Mouse (Mus musculus): ENCODE data around the gene Dmxl2. TPM values are rescaled to one million over a fixed set of nuclear protein-coding genes. Genes with fewer than 3 reads are reported as not detected.

Gene Dmxl2
- polyA plus RNA-seq, 1 experiment, result 0.63 TPM

DNA sequence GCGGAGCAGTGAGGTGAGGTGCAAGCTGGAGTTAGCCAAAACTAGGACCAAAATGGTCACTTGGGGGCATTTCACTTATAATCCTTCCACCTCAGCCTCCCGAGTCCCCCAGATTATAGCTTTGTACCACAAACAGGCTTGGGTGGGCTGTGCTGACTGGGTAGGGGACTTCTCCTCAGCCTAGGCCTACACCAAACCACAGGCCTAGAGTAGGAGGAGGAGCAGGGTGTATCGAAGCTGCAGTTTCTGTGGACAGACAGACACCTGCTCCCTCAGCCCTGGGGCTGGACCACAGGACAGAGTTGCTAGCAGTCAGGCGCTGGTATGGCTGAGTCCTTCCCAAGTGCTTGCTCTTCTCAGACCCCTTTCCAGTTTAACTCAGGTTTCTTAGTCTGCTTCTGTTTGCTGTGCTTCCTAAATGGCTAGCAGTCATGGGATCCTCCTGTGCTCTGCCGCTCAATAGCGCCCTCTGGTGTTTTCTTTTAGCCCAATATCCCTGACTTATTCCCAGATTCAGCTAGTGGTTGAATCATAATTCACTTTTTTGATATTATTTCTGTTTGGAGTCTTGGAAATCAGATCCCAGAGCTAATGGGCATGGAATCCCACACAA lies 164.8 kb downstream of the Dmxl2 start:
- Histone ChIP-seq H3K4me1 (ENCODE audit: control insufficient read depth, insufficient read depth, insufficient read length, low read length) (no peaks in the 10 kb centered on the region), H3K36me3 (ENCODE audit: control insufficient read depth, insufficient read depth, low read length) (no peaks in the 10 kb centered on the region), H3K27ac (ENCODE audit: insufficient read depth, low read depth, low read length) (no peak overlapping the region), H3K27me3 (ENCODE audit: control insufficient read depth, insufficient read depth, low read length) (no peaks in the 10 kb centered on the region), H3K4me3 (ENCODE audit: low read depth, low read length) (no peak overlapping the region)
- TF ChIP-seq CTCF (IDR thresholded peaks at IDR 0.05; ENCODE audit: extremely low read depth, insufficient read length, insufficient replicate concordance, low read depth, low read length) (peak; percentile 53; the same call in 1 of the 2 replicates), POLR2A (IDR thresholded peaks at IDR 0.05; ENCODE audit: low read depth, low read length) (no peak)
- 46% methylated on average over 6 of the region's 6 CpGs for WGBS

DNA sequence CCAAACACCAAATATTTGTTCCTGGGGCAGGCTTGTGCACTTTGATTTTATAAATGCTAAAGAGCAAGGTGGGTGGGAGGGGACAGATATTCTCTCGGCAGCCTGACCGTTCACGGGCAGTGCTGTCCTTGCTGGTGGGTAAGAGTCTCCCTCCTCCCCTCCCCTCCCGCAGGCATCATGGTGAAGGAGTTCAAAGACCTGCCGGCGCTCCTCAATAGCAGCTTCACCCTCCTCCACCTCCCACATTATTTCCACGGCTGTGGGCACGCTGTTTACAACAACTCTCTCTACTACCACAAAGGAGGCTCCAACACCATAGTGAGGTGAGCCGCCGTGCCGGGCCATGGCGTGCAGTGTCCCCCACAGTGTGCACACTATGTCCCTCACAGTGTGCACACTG lies 165.8 kb downstream of the Dmxl2 start:
- Histone ChIP-seq H3K4me3 (ENCODE audit: low read depth, low read length) (no peak overlapping the region), H3K27ac (ENCODE audit: insufficient read depth, low read depth, low read length) (no peak overlapping the region), H3K27me3 (ENCODE audit: control insufficient read depth, insufficient read depth, low read length) (no peaks in the 10 kb centered on the region), H3K36me3 (ENCODE audit: control insufficient read depth, insufficient read depth, low read length) (no peaks in the 10 kb centered on the region), H3K4me1 (ENCODE audit: control insufficient read depth, insufficient read depth, insufficient read length, low read length) (no peaks in the 10 kb centered on the region)
- 79% methylated on average over 12 of the region's 12 CpGs for WGBS
- TF ChIP-seq POLR2A (IDR thresholded peaks at IDR 0.05; ENCODE audit: low read depth, low read length) (no peak), CTCF (IDR thresholded peaks at IDR 0.05; ENCODE audit: extremely low read depth, insufficient read length, insufficient replicate concordance, low read depth, low read length) (no peak)

DNA sequence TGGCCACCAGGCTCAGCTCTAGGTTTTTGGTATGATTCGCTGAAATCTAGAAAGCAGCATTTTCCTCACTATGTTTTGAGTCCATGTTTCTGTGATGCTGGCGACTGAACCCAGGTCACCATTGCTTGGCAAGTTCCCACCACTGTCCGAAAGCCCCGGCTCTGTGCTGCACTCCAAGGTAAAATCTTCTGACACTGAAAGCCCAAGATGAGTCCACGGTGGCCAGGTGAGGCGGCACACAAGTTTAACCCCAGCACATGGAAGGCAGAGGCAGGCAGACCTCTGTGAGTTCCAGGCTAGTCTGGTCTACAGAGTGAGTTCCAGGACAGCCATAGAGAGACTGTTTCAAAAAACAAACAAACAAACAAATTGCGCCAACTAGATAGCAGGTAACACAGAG lies 172.2 kb downstream of the Dmxl2 start:
- no peaks in the 10 kb centered on the region for H3K27me3 ChIP-seq (ENCODE audit: control insufficient read depth, insufficient read depth, low read length)
- TF ChIP-seq POLR2A (IDR thresholded peaks at IDR 0.05; ENCODE audit: low read depth, low read length), result no peak
- TF ChIP-seq CTCF (IDR thresholded peaks at IDR 0.05; ENCODE audit: extremely low read depth, insufficient read length, insufficient replicate concordance, low read depth, low read length), result no peak
- no peaks in the 10 kb centered on the region for H3K36me3 ChIP-seq (ENCODE audit: control insufficient read depth, insufficient read depth, low read length)
- H3K27ac ChIP-seq (ENCODE audit: insufficient read depth, low read depth, low read length), result no peak overlapping the region
- WGBS, result 87% methylated on average over 7 of the region's 7 CpGs
- H3K4me3 ChIP-seq (ENCODE audit: low read depth, low read length), result no peak overlapping the region
- H3K4me1 ChIP-seq (ENCODE audit: control insufficient read depth, insufficient read depth, insufficient read length, low read length), result no peaks in the 10 kb centered on the region

DNA sequence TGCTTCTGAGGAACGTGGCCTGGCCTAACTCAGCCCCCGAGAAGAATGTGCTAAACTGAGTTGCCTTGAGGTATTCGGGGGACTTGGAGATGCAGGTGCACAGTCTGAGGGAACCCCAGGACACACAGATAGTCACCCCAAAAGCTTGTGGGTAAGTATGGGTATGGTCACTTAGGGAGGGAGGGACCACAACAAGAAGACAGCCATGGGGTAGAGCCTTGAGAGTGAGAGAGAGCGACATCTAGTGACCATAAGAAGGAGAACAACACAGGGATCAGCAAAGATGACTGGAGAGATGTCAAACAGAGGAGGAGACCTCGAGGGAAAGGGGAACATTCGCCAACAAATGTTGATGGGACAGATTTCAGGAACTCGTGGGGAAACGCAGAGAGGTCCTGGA lies 178.0 kb downstream of the Dmxl2 start:
- Histone ChIP-seq H3K27ac (ENCODE audit: insufficient read depth, low read depth, low read length) (no peak overlapping the region), H3K36me3 (ENCODE audit: control insufficient read depth, insufficient read depth, low read length) (no peaks in the 10 kb centered on the region), H3K27me3 (ENCODE audit: control insufficient read depth, insufficient read depth, low read length) (no peaks in the 10 kb centered on the region), H3K4me1 (ENCODE audit: control insufficient read depth, insufficient read depth, insufficient read length, low read length) (no peaks in the 10 kb centered on the region), H3K4me3 (ENCODE audit: low read depth, low read length) (no peak overlapping the region)
- 38% methylated on average over 8 of the region's 8 CpGs for WGBS
- TF ChIP-seq POLR2A (IDR thresholded peaks at IDR 0.05; ENCODE audit: low read depth, low read length) (no peak), CTCF (IDR thresholded peaks at IDR 0.05; ENCODE audit: extremely low read depth, insufficient read length, insufficient replicate concordance, low read depth, low read length) (peak; percentile 22; the same call in 1 of the 2 replicates)

DNA sequence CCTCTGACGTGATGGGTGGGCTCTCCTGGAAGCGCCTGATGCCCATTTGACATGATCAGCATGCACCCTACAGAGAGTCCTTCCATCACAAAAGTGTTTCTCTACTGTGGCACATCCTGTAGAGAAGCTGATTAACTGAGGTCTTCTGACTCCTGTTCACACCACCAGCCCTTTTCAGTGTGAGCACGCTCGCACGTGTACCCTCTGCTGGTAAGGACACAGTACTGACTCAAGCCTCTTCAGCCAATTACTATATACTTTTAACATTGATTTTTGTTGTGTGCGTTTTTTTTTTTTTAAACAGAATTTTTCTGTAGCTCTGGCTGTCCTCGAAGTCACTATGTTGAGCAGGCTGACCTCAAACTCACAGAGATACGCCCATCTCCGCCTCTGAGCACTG lies 185.1 kb downstream of the Dmxl2 start:
- Histone ChIP-seq H3K27me3 (ENCODE audit: control insufficient read depth, insufficient read depth, low read length) (no peaks in the 10 kb centered on the region), H3K36me3 (ENCODE audit: control insufficient read depth, insufficient read depth, low read length) (no peaks in the 10 kb centered on the region), H3K4me3 (ENCODE audit: low read depth, low read length) (no peak overlapping the region), H3K27ac (ENCODE audit: insufficient read depth, low read depth, low read length) (no peak overlapping the region), H3K4me1 (ENCODE audit: control insufficient read depth, insufficient read depth, insufficient read length, low read length) (no peaks in the 10 kb centered on the region)
- TF ChIP-seq CTCF (IDR thresholded peaks at IDR 0.05; ENCODE audit: extremely low read depth, insufficient read length, insufficient replicate concordance, low read depth, low read length), result no peak
- TF ChIP-seq POLR2A (IDR thresholded peaks at IDR 0.05; ENCODE audit: low read depth, low read length), result no peak
- 63% methylated on average over 9 of the region's 9 CpGs for WGBS

Other genes with a start within 250 kb of the Dmxl2 start
- gene Cyp19a1, start 233.5 kb downstream of the Dmxl2 start, polyA plus RNA-seq (2012; rRNA removed), result not detected in 2 replicates
- 0.01 TPM in 1 of 2 replicates, not detected in the other for gene Gldn, start 215.1 kb downstream of the Dmxl2 start, polyA plus RNA-seq (2012; rRNA removed)
- gene Sh2d7, start 37.4 kb upstream of the Dmxl2 start, polyA plus RNA-seq (2012; rRNA removed), result 2.1 and 5.7 TPM in 2 replicates
- 1.5 and 2.6 TPM in 2 replicates for gene Cib2, start 58.6 kb upstream of the Dmxl2 start, polyA plus RNA-seq (2012; rRNA removed)
- gene Idh3a, start 84.7 kb upstream of the Dmxl2 start, polyA plus RNA-seq (2012; rRNA removed), result 15.6 and 32.8 TPM in 2 replicates
- 1.9 and 2.1 TPM in 2 replicates for gene Acsbg1, start 160.2 kb upstream of the Dmxl2 start, polyA plus RNA-seq (2012; rRNA removed)
- 1.2 and 1.3 TPM in 2 replicates for gene Dnaja4, start 197.2 kb upstream of the Dmxl2 start, polyA plus RNA-seq (2012; rRNA removed)
- 7.8 and 11.9 TPM in 2 replicates for gene Wdr61, start 232.9 kb upstream of the Dmxl2 start, polyA plus RNA-seq (2012; rRNA removed)